Mouse (Mus musculus): Measurements from ENCODE around the gene Kcnk7. TPM values are rescaled to one million over a fixed set of nuclear protein-coding genes. Genes with fewer than 3 reads are reported as not detected.

Gene Kcnk7
- polyA plus RNA-seq, 1 experiment from 2014 or later: 0.21 TPM

DNA sequence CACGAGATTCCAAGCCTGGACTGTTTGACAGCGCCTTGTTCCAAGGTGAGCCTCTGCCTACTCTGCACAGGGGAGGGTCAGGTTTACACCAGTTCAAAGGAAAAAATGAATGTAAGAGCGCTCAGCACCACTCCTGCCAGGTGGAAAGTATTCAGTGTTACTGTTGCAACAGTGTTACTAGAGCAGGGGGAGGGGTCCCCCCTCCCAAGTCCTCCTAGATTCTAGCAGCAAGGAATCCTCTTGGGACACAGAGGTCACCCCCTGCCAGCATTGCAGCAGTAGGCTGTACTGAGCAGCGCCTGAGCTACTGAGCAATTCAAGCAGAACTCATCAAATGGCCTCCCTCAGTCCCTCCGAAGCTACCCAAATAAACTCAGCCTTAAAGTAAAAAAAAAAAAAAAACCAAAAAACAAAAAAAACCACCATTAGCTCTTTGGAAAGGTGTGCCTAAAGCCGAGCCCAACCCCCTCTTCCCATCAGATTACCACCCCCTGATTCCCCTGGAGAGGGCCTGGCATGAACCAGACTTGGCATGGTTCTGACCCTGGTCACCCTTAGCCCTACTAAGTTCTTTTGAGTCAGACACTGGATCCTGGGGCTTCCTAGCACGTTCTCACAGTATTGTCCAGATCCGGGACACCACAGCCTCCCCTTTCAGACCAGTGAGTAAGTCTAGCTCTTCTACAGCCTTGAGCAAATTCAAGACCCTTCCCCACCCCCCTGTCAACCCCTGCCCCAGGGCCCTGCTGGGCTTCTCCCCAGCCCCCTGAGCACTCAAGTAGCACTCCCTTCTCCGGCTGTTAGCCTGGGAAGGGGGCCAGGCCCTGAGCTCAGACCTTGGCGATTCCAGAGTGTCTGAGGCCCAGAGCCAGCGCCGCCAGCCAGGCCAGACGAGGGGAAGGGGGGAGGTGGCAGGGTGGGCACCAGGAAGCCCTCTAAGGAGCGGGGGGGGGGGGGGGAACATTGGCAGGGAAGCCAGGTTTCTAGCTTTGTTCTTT lies 36.5 kb downstream of the Kcnk7 start, which contains the start of gene Ltbp3:
TSS of gene Ltbp3 (plus strand) at position 585 of the 998 bp plus-strand sequence.
- Histone ChIP-seq H3K4me3 (replicated peaks; ENCODE audit: low read depth, low read length) (peak within 1 kb of the TSS; percentile 51), H3K27me3 (ENCODE audit: control insufficient read depth, insufficient read depth, low read length) (peaks cover 22% of the 10 kb centered on the region; the same call in 1 of the 2 replicates), H3K9me3 (ENCODE audit: control insufficient read depth, low read length) (no peaks in the 10 kb centered on the region), H3K4me1 (ENCODE audit: control insufficient read depth, insufficient read depth, low read length) (peaks cover 25% of the 10 kb centered on the region), H3K27ac (replicated peaks; ENCODE audit: low read depth, low read length) (peak within 1 kb of the TSS; percentile 68), H3K36me3 (ENCODE audit: control insufficient read depth, insufficient read depth, low read length) (no peaks in the 10 kb centered on the region), H3K4me2 (ENCODE audit: low read length) (peak within 1 kb of the TSS; percentile 94), H3K9ac (replicated peaks; ENCODE audit: low read length) (peak within 1 kb of the TSS; percentile 75)
- DNase-seq (peak; percentile 68), ATAC-seq (ENCODE audit: low FRiP score, low TSS enrichment) (peak; percentile 60)
- WGBS: 17% methylated on average over 13 of the region's 14 CpGs

DNA sequence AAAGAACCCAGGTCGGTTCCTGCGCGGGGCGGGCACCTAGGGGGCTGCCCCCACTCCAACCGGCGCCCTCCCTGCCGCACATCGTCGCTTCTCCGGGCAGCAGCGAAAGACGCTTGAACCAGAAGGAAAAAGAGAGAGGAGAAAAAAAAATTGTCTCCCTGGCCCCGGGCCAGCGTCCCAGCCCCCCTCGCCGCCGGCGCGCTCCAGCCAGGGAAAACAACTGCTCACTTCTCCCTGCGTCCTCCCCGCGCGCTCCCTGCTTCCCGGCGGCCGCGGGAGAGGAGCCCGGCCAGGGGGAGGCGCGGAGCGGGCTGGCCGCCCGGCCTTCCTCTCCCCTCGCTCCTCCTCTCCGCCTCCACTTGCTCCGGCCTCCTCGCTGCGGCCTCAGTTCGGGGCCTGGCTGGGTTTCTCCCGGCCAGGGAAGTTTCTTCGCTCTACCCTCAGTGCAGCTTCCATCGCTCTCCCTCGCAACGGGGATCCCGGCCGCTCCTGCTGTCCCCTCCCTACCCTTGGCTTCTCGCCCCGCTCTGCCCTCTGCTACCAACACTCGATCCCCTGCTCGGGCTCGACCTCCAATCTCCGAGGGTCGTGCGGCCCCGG lies 37.6 kb downstream of the Kcnk7 start:
- Histone ChIP-seq H3K27me3 (ENCODE audit: control insufficient read depth, insufficient read depth, low read length) (peaks cover 25% of the 10 kb centered on the region; the same call in 1 of the 2 replicates), H3K4me2 (ENCODE audit: low read length) (peak overlapping the region; percentile 94), H3K9ac (replicated peaks; ENCODE audit: low read length) (peak overlapping the region; percentile 75), H3K27ac (replicated peaks; ENCODE audit: low read depth, low read length) (peak overlapping the region; percentile 68), H3K36me3 (ENCODE audit: control insufficient read depth, insufficient read depth, low read length) (no peaks in the 10 kb centered on the region), H3K4me1 (ENCODE audit: control insufficient read depth, insufficient read depth, low read length) (peaks cover 36% of the 10 kb centered on the region), H3K9me3 (ENCODE audit: control insufficient read depth, low read length) (no peaks in the 10 kb centered on the region), H3K4me3 (replicated peaks; ENCODE audit: low read depth, low read length) (peak overlapping the region; percentile 51)
- 2% methylated on average over 53 of the region's 55 CpGs for WGBS
- DNase-seq (peak; percentile 82), ATAC-seq (ENCODE audit: low FRiP score, low TSS enrichment) (peak; percentile 72)

DNA sequence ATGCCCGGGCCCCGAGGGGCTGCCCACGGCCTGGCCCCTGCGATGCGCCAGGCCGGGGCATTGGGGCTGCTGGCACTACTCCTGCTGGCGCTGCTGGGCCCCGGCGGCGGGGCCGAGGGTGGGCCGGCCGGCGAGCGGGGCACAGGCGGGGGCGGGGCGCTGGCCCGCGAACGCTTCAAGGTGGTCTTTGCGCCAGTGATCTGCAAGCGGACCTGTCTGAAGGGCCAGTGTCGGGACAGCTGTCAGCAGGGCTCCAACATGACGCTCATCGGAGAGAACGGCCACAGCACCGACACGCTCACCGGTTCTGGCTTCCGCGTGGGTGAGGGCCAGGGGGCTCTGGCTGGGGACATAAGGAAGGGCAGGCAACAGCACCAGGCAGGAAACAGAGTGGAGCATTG lies 38.1 kb downstream of the Kcnk7 start:
- DNase-seq (peak; percentile 52), ATAC-seq (ENCODE audit: low FRiP score, low TSS enrichment) (peak; percentile 51; the same call in 1 of the 2 replicates)
- peak overlapping the region; percentile 75 for H3K9ac ChIP-seq (replicated peaks; ENCODE audit: low read length)
- peak overlapping the region; percentile 68 for H3K27ac ChIP-seq (replicated peaks; ENCODE audit: low read depth, low read length)
- H3K36me3 ChIP-seq (ENCODE audit: control insufficient read depth, insufficient read depth, low read length): no peaks in the 10 kb centered on the region
- peaks cover 25% of the 10 kb centered on the region; the same call in 1 of the 2 replicates for H3K27me3 ChIP-seq (ENCODE audit: control insufficient read depth, insufficient read depth, low read length)
- no peaks in the 10 kb centered on the region for H3K9me3 ChIP-seq (ENCODE audit: control insufficient read depth, low read length)
- peak overlapping the region; percentile 51 for H3K4me3 ChIP-seq (replicated peaks; ENCODE audit: low read depth, low read length)
- 2% methylated on average over 32 of the region's 32 CpGs for WGBS
- H3K4me2 ChIP-seq (ENCODE audit: low read length): peak overlapping the region; percentile 94
- peaks cover 36% of the 10 kb centered on the region for H3K4me1 ChIP-seq (ENCODE audit: control insufficient read depth, insufficient read depth, low read length)

DNA sequence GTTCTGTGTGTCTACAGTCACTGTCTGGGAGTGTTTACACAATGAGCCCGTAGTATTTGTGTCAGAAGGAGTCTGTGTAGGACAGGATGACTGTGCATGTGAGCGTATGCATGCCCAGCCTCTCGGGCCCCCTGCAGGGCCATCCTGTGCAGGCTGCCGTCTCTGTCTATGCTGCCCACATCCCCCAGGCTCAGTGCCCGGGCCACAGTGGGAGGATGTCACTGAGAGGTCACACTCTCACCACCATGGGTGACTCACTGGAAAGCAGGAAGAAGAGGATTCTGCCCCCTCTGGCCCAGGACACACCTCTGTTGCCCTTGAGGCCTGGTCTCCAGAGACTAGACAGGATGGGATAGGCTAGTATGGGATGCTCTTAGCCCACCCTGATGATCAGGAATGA lies 39.4 kb downstream of the Kcnk7 start:
- Histone ChIP-seq H3K27me3 (ENCODE audit: control insufficient read depth, insufficient read depth, low read length) (peaks cover 27% of the 10 kb centered on the region; the same call in 1 of the 2 replicates), H3K27ac (replicated peaks; ENCODE audit: low read depth, low read length) (no peak overlapping the region), H3K9me3 (ENCODE audit: control insufficient read depth, low read length) (no peaks in the 10 kb centered on the region), H3K9ac (replicated peaks; ENCODE audit: low read length) (no peak overlapping the region), H3K4me3 (replicated peaks; ENCODE audit: low read depth, low read length) (no peak overlapping the region), H3K4me1 (ENCODE audit: control insufficient read depth, insufficient read depth, low read length) (peaks cover 36% of the 10 kb centered on the region), H3K36me3 (ENCODE audit: control insufficient read depth, insufficient read depth, low read length) (no peaks in the 10 kb centered on the region), H3K4me2 (ENCODE audit: low read length) (no peak overlapping the region; the same call in 1 of the 2 replicates)
- WGBS: 60% methylated on average over 5 of the region's 5 CpGs
- no peak for ATAC-seq (ENCODE audit: low FRiP score, low TSS enrichment)
- DNase-seq: no peak

DNA sequence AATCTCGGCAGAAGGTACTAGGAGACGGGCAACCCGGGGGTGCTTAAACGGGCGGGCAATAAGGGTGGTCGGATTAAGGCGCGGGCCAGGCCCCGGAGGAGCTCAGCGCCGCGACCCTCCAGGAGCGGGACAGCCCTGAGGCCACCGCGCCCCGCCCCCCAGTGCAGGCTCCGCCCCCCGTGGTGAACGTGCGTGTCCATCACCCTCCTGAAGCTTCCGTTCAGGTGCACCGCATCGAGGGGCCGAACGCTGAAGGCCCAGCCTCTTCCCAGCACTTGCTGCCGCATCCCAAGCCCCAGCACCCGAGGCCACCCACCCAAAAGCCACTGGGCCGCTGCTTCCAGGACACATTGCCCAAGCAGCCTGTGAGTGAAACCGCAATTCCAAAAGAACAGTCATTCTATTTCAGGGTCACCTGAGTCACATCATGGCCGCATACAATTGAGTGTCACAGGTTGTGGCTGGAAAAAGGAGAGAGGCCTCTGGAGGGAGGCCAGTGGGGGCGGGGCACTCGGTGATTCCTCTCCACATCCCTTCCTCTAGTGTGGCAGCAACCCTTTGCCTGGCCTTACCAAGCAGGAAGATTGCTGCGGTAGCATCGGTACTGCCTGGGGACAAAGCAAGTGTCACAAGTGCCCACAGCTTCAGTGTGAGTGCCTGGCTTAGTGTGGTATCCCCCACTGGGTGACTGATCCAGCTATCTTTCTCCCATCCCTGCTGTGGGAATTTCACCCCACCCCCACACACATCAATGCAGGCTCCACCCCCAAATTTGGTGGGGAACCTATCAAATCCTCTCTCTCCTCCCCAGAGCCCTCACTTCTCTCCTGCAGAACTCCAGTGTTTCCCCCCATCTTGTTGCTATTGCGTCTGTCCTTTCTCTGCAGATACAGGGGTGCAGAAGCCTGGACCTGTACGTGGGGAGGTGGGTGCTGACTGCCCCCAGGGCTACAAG lies 41.9 kb downstream of the Kcnk7 start:
- 5% methylated on average over 35 of the region's 36 CpGs for WGBS
- Histone ChIP-seq H3K4me1 (ENCODE audit: control insufficient read depth, insufficient read depth, low read length) (peaks cover 32% of the 10 kb centered on the region), H3K27ac (replicated peaks; ENCODE audit: low read depth, low read length) (no peak overlapping the region), H3K9ac (replicated peaks; ENCODE audit: low read length) (peak overlapping the region; percentile 51), H3K4me2 (ENCODE audit: low read length) (peak overlapping the region; percentile 49), H3K36me3 (ENCODE audit: control insufficient read depth, insufficient read depth, low read length) (no peaks in the 10 kb centered on the region), H3K4me3 (replicated peaks; ENCODE audit: low read depth, low read length) (peak overlapping the region; percentile 27), H3K27me3 (ENCODE audit: control insufficient read depth, insufficient read depth, low read length) (peaks cover 44% of the 10 kb centered on the region; the same call in 1 of the 2 replicates), H3K9me3 (ENCODE audit: control insufficient read depth, low read length) (no peaks in the 10 kb centered on the region)
- peak; percentile 51 for DNase-seq
- ATAC-seq (ENCODE audit: low FRiP score, low TSS enrichment): no peak

DNA sequence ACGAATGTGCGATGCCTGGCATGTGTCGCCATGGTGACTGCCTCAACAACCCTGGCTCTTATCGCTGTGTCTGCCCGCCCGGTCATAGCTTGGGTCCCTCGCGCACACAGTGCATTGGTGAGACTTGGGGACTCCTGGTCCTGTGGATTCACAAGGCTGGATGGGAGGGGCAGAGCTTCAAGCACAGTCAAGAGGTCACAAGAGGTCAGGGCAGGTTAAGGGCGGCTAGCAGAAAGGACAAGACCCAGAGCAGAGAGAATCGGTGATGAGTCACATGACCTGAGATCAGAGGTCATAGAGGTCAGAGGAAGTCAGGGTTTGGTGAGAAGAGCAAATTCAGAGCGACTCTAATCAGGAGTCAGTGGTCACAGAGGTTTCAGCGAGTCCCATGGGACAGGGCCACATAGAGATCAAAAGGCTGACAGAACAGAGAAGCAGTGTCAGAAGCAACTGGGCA lies 42.8 kb downstream of the Kcnk7 start:
- H3K4me3 ChIP-seq (replicated peaks; ENCODE audit: low read depth, low read length): no peak overlapping the region
- peaks cover 48% of the 10 kb centered on the region; the same call in 1 of the 2 replicates for H3K27me3 ChIP-seq (ENCODE audit: control insufficient read depth, insufficient read depth, low read length)
- DNase-seq (no peak), ATAC-seq (ENCODE audit: low FRiP score, low TSS enrichment) (no peak)
- H3K27ac ChIP-seq (replicated peaks; ENCODE audit: low read depth, low read length): no peak overlapping the region
- H3K9ac ChIP-seq (replicated peaks; ENCODE audit: low read length): no peak overlapping the region
- WGBS: 13% methylated on average over 12 of the region's 12 CpGs
- no peak overlapping the region for H3K4me2 ChIP-seq (ENCODE audit: low read length)
- H3K4me1 ChIP-seq (ENCODE audit: control insufficient read depth, insufficient read depth, low read length): peaks cover 28% of the 10 kb centered on the region
- H3K9me3 ChIP-seq (ENCODE audit: control insufficient read depth, low read length): no peaks in the 10 kb centered on the region
- no peaks in the 10 kb centered on the region for H3K36me3 ChIP-seq (ENCODE audit: control insufficient read depth, insufficient read depth, low read length)

DNA sequence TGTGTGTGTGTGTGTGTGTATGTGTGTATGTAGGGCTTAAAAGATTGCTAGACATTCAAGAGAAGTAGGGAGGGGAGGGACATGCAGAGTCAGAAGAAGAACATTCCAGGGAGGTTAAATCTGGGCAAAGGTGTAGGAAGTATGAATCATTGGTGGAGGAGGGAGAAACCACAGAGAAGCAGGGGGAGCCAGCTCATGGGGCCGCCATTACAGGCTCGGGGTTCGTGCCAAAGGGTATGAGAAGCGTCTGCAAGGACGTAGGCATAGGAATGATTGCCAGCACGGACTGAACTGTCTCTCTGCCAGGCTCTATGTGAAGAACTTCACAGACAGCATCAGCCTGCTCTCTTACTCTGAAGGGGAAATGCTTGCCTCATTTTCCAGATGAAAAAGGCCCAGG lies 45.3 kb downstream of the Kcnk7 start:
- Histone ChIP-seq H3K36me3 (ENCODE audit: control insufficient read depth, insufficient read depth, low read length) (no peaks in the 10 kb centered on the region), H3K27me3 (ENCODE audit: control insufficient read depth, insufficient read depth, low read length) (peaks cover 48% of the 10 kb centered on the region), H3K4me2 (ENCODE audit: low read length) (no peak overlapping the region), H3K4me3 (replicated peaks; ENCODE audit: low read depth, low read length) (no peak overlapping the region), H3K9ac (replicated peaks; ENCODE audit: low read length) (no peak overlapping the region), H3K4me1 (ENCODE audit: control insufficient read depth, insufficient read depth, low read length) (peaks cover 19% of the 10 kb centered on the region), H3K27ac (replicated peaks; ENCODE audit: low read depth, low read length) (no peak overlapping the region), H3K9me3 (ENCODE audit: control insufficient read depth, low read length) (no peaks in the 10 kb centered on the region)
- no peak for DNase-seq
- ATAC-seq (ENCODE audit: low FRiP score, low TSS enrichment): no peak
- WGBS: 88% methylated on average over 6 of the region's 6 CpGs

DNA sequence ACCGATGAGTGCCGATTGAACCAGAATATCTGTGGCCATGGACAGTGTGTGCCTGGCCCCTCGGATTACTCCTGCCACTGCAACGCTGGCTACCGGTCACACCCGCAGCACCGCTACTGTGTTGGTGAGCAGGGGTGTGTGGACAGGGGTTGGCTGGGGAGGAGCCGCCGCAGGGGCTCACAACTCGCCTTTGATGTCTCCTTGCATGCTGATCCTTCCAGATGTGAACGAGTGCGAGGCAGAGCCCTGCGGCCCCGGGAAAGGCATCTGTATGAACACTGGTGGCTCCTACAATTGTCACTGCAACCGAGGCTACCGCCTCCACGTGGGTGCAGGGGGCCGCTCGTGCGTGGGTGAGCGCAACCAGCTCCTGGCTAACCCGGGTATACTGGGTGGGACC lies 46.8 kb downstream of the Kcnk7 start:
- Histone ChIP-seq H3K4me2 (ENCODE audit: low read length) (no peak overlapping the region), H3K4me1 (ENCODE audit: control insufficient read depth, insufficient read depth, low read length) (peaks cover 12% of the 10 kb centered on the region), H3K4me3 (replicated peaks; ENCODE audit: low read depth, low read length) (no peak overlapping the region), H3K9ac (replicated peaks; ENCODE audit: low read length) (no peak overlapping the region; the same call in 1 of the 2 replicates), H3K9me3 (ENCODE audit: control insufficient read depth, low read length) (no peaks in the 10 kb centered on the region), H3K27ac (replicated peaks; ENCODE audit: low read depth, low read length) (no peak overlapping the region), H3K27me3 (ENCODE audit: control insufficient read depth, insufficient read depth, low read length) (peaks cover 34% of the 10 kb centered on the region), H3K36me3 (ENCODE audit: control insufficient read depth, insufficient read depth, low read length) (no peaks in the 10 kb centered on the region)
- peak; percentile 17 for DNase-seq
- WGBS: 8% methylated on average over 22 of the region's 22 CpGs
- no peak for ATAC-seq (ENCODE audit: low FRiP score, low TSS enrichment)
